Mouse (Mus musculus) spleen, adult 2 months (tissue): ENCODE results near the gene Zfp280d. TPM values are rescaled to one million over a fixed set of nuclear protein-coding genes. Genes with fewer than 3 reads are reported as not detected.

Experiments used
- DNase-seq, 2 experiments: peaks; one replicate each; pipeline versions ENCODE4 v3.0.0 to v3.0.0-alpha.2; 2012 to 2021; ENCODE audit warnings: low spot score in 2 of 2, low read depth in 1 of 2
- H3K27ac ChIP-seq: fragments of 200-500 bp; 2 replicates; pipeline ENCODE4 v1.5.1; 2012; ENCODE audit warnings: low read length, inconsistent platforms; ENCODE audit not compliant: insufficient read depth
- H3K27me3 ChIP-seq: fragments of 200-500 bp; 2 replicates; pipeline ENCODE4 v1.6.1; 2012; ENCODE audit warnings: mild to moderate bottlenecking, moderate library complexity, low read length, inconsistent platforms; ENCODE audit not compliant: control insufficient read depth, insufficient read depth
- H3K36me3 ChIP-seq: fragments of 200-500 bp; 2 replicates; pipeline ENCODE4 v1.6.1; 2012; ENCODE audit warnings: mild to moderate bottlenecking, low read length, inconsistent platforms; ENCODE audit not compliant: control insufficient read depth, insufficient read depth
- H3K4me1 ChIP-seq: fragments of 200-500 bp; 2 replicates; pipeline ENCODE4 v1.6.1; 2011; ENCODE audit warnings: inconsistent platforms; ENCODE audit not compliant: control insufficient read depth, insufficient read depth, insufficient read length
- H3K4me3 ChIP-seq: fragments of 200-500 bp; 2 replicates; pipeline ENCODE4 v1.5.1; 2011; ENCODE audit warnings: mild to moderate bottlenecking, inconsistent platforms; ENCODE audit not compliant: insufficient read depth, insufficient read length; ENCODE audit errors: extremely low read depth
- CTCF ChIP-seq: fragments of 200-500 bp; IDR thresholded peaks from 2 replicates; pipeline ENCODE4 v1.5.1; 2011; ENCODE audit warnings: mild to moderate bottlenecking, inconsistent platforms; ENCODE audit not compliant: insufficient read depth, insufficient read length, insufficient replicate concordance; ENCODE audit errors: extremely low read depth
- POLR2A ChIP-seq: fragments of 200-500 bp; IDR thresholded peaks from 2 replicates; pipeline ENCODE4 v1.6.1; 2011; ENCODE audit warnings: low read depth, low read length, inconsistent platforms
- WGBS: fragments of 180-500 bp; shearing (Covaris S2); methylation state at CpG from one replicate; pipeline ENCODE4 v1.1.7; 2018; 5-methylcytosine and 5-hydroxymethylcytosine counted together
- polyA plus RNA-seq: library from polyadenylated mRNA; depleted of rRNA; stranded (reverse); fragments of >200 nt; gene quantifications from 2 replicates; pipeline ENCODE4 v1.2.3, GENCODE M21; 2012

Zfp280d gene
- polyA plus RNA-seq, 1 experiment, result 6.8 TPM

- TF ChIP-seq CTCF (no peak), POLR2A (no peak)
- Histone ChIP-seq H3K36me3 (no peaks in the 10 kb centered on the region), H3K27me3 (no peaks in the 10 kb centered on the region), H3K4me3 (no peak overlapping the region), H3K4me1 (no peaks in the 10 kb centered on the region; the same call in 1 of the 2 replicates), H3K27ac (no peak overlapping the region)
- 76% methylated on average over 4 of the region's 4 CpGs for WGBS
- no peak for DNase-seq
These were observed 114.3 kb downstream of the Zfp280d start for GRCm38 (mm10) chr9:72388934-72389333.

GRCm38 (mm10) chr9:72389431-72390002 lies 114.9 kb downstream of the Zfp280d start:
- Histone ChIP-seq H3K4me1 (no peaks in the 10 kb centered on the region; the same call in 1 of the 2 replicates), H3K27ac (no peak overlapping the region)

GRCm38 (mm10) chr9:72390321-72391077 lies 115.8 kb downstream of the Zfp280d start:
- DNase-seq, result no peak
- WGBS, result 74% methylated on average over 12 of the region's 12 CpGs
- no peak overlapping the region for H3K4me3 ChIP-seq
- H3K4me1 ChIP-seq, result no peaks in the 10 kb centered on the region; the same call in 1 of the 2 replicates
- no peak overlapping the region for H3K27ac ChIP-seq
- no peak for TF ChIP-seq POLR2A
- TF ChIP-seq CTCF, result no peak
- no peaks in the 10 kb centered on the region for H3K36me3 ChIP-seq
- H3K27me3 ChIP-seq, result no peaks in the 10 kb centered on the region

More at GRCm38 (mm10) chr9:72389431-72390002, 114.9 kb downstream of the Zfp280d start:
- TF ChIP-seq CTCF, result no peak
- no peak for TF ChIP-seq POLR2A
- H3K27me3 ChIP-seq, result no peaks in the 10 kb centered on the region
- H3K36me3 ChIP-seq, result no peaks in the 10 kb centered on the region
- H3K4me3 ChIP-seq, result no peak overlapping the region
- no peak for DNase-seq
- WGBS, result 68% methylated on average over 14 of the region's 14 CpGs

- TF ChIP-seq POLR2A, result no peak
- TF ChIP-seq CTCF, result no peak
- Histone ChIP-seq H3K27me3 (no peaks in the 10 kb centered on the region), H3K36me3 (no peaks in the 10 kb centered on the region), H3K4me1 (no peaks in the 10 kb centered on the region; the same call in 1 of the 2 replicates), H3K27ac (no peak overlapping the region), H3K4me3 (no peak overlapping the region)
- 89% methylated on average over 7 of the region's 7 CpGs for WGBS
- DNase-seq, result no peak
These were observed 118.0 kb downstream of the Zfp280d start for GRCm38 (mm10) chr9:72392686-72393085.

- DNase-seq, result no peak
- TF ChIP-seq CTCF (no peak), POLR2A (no peak)
- Histone ChIP-seq H3K36me3 (no peaks in the 10 kb centered on the region), H3K4me3 (no peak overlapping the region), H3K27me3 (no peaks in the 10 kb centered on the region), H3K27ac (no peak overlapping the region), H3K4me1 (no peaks in the 10 kb centered on the region; the same call in 1 of the 2 replicates)
- WGBS, result 88% methylated on average over 15 of the region's 15 CpGs
These were observed 118.6 kb downstream of the Zfp280d start for GRCm38 (mm10) chr9:72393238-72393637.

GRCm38 (mm10) chr9:72393869-72394341 lies 119.2 kb downstream of the Zfp280d start:
- Histone ChIP-seq H3K27ac (no peak overlapping the region), H3K4me1 (no peaks in the 10 kb centered on the region; the same call in 1 of the 2 replicates), H3K27me3 (no peaks in the 10 kb centered on the region), H3K4me3 (no peak overlapping the region), H3K36me3 (no peaks in the 10 kb centered on the region)
- 40% methylated on average over 8 of the region's 8 CpGs for WGBS
- DNase-seq, result no peak
- TF ChIP-seq POLR2A (no peak), CTCF (no peak)
